Mouse (Mus musculus) limb, embryonic 14.5 days (tissue): ENCODE data around the gene Chrm2. TPM values are rescaled to one million over a fixed set of nuclear protein-coding genes. Genes with fewer than 3 reads are reported as not detected.

Experiments
- ATAC-seq: fragments of 200-750 bp; cut with Nextera tagmentation; 2 replicates; pipeline ENCODE4 v1.8.0; 2017; ENCODE audit warnings: low read depth, moderate number of reproducible peaks, moderate TSS enrichment; ENCODE audit not compliant: low FRiP score
- DNase-seq: peaks from one replicate; pipeline ENCODE4 v3.0.0-alpha.2; 2015; ENCODE audit warnings: low spot score
- H3K27ac ChIP-seq: fragments of 300-500 bp; sonication (generic); replicated peaks from 2 replicates; pipeline ENCODE4 v1.5.1; 2014; ENCODE audit warnings: low read depth, mild to moderate bottlenecking, low read length, moderate library complexity, mixed read lengths
- H3K27me3 ChIP-seq: fragments of 300-500 bp; sonication (generic); 2 replicates; pipeline ENCODE4 v1.6.1; 2014; ENCODE audit warnings: low read length, mixed read lengths; ENCODE audit not compliant: control insufficient read depth, insufficient read depth
- H3K36me3 ChIP-seq: fragments of 300-500 bp; sonication (generic); 2 replicates; pipeline ENCODE4 v1.6.1; 2014; ENCODE audit warnings: mild to moderate bottlenecking, low read length, moderate library complexity, mixed read lengths; ENCODE audit not compliant: control insufficient read depth, insufficient read depth
- H3K4me1 ChIP-seq: fragments of 300-500 bp; sonication (generic); 2 replicates; pipeline ENCODE4 v1.6.1; 2014; ENCODE audit warnings: antibody characterized with exemption, low read length, mixed read lengths; ENCODE audit not compliant: control insufficient read depth, insufficient read depth
- H3K4me2 ChIP-seq: fragments of 300-500 bp; sonication (generic); replicated peaks from 2 replicates; pipeline ENCODE4 v1.6.1; 2014; ENCODE audit warnings: low read depth, mild to moderate bottlenecking, low read length, moderate library complexity; ENCODE audit not compliant: severe bottlenecking
- H3K4me3 ChIP-seq: fragments of 300-500 bp; sonication (generic); replicated peaks from 2 replicates; pipeline ENCODE4 v1.5.1; 2014; ENCODE audit warnings: low read length
- H3K9ac ChIP-seq: fragments of 300-500 bp; sonication (generic); 2 replicates; pipeline ENCODE4 v1.6.1; 2014; ENCODE audit warnings: mild to moderate bottlenecking, low read depth, low read length, moderate library complexity; ENCODE audit not compliant: severe bottlenecking
- H3K9me3 ChIP-seq: fragments of 300-500 bp; sonication (generic); 2 replicates; pipeline ENCODE4 v1.6.1; 2016; ENCODE audit warnings: low read length; ENCODE audit not compliant: control insufficient read depth
- POLR2A ChIP-seq: fragments of 200-500 bp; IDR thresholded peaks from 2 replicates; pipeline ENCODE4 v1.8.0; 2012; ENCODE audit warnings: inconsistent platforms, mild to moderate bottlenecking, moderate library complexity, borderline replicate concordance; ENCODE audit not compliant: insufficient read depth, insufficient read length; ENCODE audit errors: extremely low read depth
- WGBS: fragments of 180-500 bp; shearing (Covaris S2); extraction: QIAGEN DNeasy Blood & Tissue Kit; methylation state at CpG from one replicate; pipeline ENCODE4 v1.1.7; 2014; 5-methylcytosine and 5-hydroxymethylcytosine counted together
- polyA plus RNA-seq, 2 experiments: library from polyadenylated mRNA; depleted of rRNA in 1 of 2; stranded (reverse) in 1 of 2; unstranded in 1 of 2; fragments of >200 nt; fragmentation: Nextera tagmentation in 1 of 2; extraction: Ambion mirVana in 1 of 2; gene quantifications; 2 replicates each; pipeline versions ENCODE4 v1.2.1 to v1.2.3; 2012 to 2014

Chrm2 gene
- polyA plus RNA-seq, 2 experiments: 0.87 to 2.0 TPM

DNA sequence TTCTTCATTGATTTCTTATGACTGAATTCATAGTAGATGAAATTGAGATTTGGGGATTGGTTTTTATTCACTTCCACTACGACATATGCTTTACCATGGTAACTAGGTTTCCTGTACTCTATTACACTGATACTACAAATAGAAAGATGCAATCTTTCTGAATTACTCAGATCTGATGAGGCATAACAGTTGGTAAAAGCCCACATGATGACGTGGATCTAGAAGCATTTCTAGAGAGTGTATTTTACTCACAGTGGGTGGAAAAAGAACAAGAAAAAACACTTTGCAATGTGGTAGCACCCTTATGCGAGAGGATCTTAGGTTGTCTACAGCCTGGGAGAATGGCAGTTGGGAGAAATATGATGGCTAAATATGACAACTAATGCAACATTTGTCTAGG is 76.1 kb downstream of the Chrm2 start:
- H3K4me1 ChIP-seq: no peaks in the 10 kb centered on the region
- ATAC-seq (no peak), DNase-seq (no peak)
- H3K4me2 ChIP-seq: no peak overlapping the region
- H3K27ac ChIP-seq: no peak overlapping the region
- H3K36me3 ChIP-seq: no peaks in the 10 kb centered on the region
- no peaks in the 10 kb centered on the region for H3K27me3 ChIP-seq
- 84% methylated on average over 3 of the region's 3 CpGs for WGBS
- no peak overlapping the region for H3K4me3 ChIP-seq
- no peaks in the 10 kb centered on the region for H3K9me3 ChIP-seq
- TF ChIP-seq POLR2A: no peak
- H3K9ac ChIP-seq: no peak overlapping the region

DNA sequence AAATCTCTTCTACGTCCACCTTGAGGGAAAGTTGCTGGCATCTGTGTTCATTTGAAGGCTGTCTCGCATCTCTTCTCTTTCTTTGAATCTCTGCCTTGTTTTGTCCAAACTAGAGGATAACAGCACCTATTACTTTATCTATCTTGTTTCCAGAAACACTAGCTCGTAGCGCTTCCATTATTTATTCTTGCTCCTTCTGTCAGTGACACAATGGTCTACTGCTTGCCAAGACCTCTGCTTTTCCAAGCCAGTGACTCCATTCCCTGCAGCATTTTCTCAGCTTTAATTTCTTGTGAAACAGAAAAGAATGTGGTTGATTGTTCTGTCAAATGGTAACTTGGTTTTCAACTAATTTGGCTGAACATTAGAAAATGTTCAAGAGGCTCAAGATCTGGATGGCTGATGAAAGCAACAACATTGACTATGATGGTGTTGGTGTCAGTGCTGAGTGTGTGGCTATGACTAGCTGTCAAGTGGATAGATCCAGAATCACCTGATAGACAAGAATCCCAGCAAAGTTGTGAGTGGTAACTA is 96.3 kb downstream of the Chrm2 start:
- no peak overlapping the region for H3K4me3 ChIP-seq
- no peak for ATAC-seq
- no peak overlapping the region for H3K9ac ChIP-seq
- H3K36me3 ChIP-seq: no peaks in the 10 kb centered on the region
- no peaks in the 10 kb centered on the region for H3K9me3 ChIP-seq
- 84% methylated on average over 4 of the region's 4 CpGs for WGBS
- TF ChIP-seq POLR2A: no peak
- H3K27me3 ChIP-seq: no peaks in the 10 kb centered on the region
- no peak overlapping the region for H3K4me2 ChIP-seq
- H3K27ac ChIP-seq: no peak overlapping the region
- no peak for DNase-seq
- H3K4me1 ChIP-seq: no peaks in the 10 kb centered on the region

DNA sequence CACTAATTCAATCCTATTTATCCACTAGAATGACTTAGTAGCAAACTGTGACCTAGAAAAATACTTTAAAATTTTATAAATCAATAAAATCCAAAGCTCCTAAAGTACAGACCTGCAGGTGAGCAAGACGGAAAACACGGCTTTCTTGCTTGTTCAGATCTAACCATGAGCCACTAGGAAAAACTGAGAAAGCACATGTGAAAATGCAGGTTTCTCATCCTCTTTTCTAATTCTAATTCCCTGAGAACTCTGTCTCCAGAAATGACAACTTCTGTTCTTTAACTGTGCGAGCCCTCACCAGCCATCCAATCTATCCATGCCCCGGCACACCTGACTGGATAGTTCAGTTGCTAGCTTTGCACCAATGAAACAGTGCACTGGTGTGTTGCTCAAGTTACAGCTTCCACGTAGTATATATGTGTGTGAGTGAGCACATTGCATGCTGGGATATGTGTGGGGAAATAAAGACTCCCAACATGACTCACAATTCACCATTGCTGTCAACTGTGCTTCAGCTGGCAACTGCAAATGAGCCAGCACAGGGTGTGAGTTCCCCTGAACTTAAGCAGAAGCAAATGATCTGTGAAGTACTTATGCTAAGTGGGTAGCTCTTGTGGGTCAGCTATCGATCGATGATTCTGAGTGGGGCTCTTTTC is 119.3 kb downstream of the Chrm2 start:
- no peaks in the 10 kb centered on the region for H3K36me3 ChIP-seq
- WGBS: 58% methylated on average over 7 of the region's 7 CpGs
- H3K4me2 ChIP-seq: no peak overlapping the region
- H3K9me3 ChIP-seq: no peaks in the 10 kb centered on the region
- no peak overlapping the region for H3K4me3 ChIP-seq
- H3K27me3 ChIP-seq: no peaks in the 10 kb centered on the region
- H3K4me1 ChIP-seq: 0 out of 2 replicates have a peak, but pooled peaks cover 2% of the 10 kb centered on the region
- ATAC-seq (no peak), DNase-seq (no peak)
- TF ChIP-seq POLR2A: no peak
- H3K9ac ChIP-seq: no peak overlapping the region
- H3K27ac ChIP-seq: no peak overlapping the region

DNA sequence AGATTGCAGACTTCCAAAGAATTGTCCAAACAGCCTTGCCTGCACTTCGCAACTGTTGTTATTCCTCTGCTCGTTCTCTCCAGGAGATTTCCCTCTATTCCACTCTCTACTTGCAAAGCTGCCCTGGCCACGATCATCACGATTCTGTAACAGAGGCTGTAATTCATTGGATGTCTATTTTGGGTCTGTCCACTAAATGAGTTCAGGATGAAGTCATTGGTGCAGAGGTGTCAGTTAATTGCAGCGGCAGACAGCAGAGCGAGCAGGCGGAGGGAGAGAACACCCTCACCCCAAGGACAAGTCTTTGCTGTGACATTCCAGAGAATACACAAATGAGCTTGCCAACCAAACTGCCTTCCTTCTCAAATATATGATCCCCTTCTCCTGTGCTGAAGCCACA is 120.1 kb downstream of the Chrm2 start:
- TF ChIP-seq POLR2A: no peak
- WGBS: 17% methylated on average over 7 of the region's 7 CpGs
- no peak overlapping the region for H3K4me2 ChIP-seq
- no peaks in the 10 kb centered on the region for H3K27me3 ChIP-seq
- H3K27ac ChIP-seq: no peak overlapping the region
- no peak overlapping the region for H3K4me3 ChIP-seq
- no peak for ATAC-seq
- 0 out of 2 replicates have a peak, but pooled peaks cover 2% of the 10 kb centered on the region for H3K4me1 ChIP-seq
- no peak overlapping the region for H3K9ac ChIP-seq
- DNase-seq: no peak
- H3K36me3 ChIP-seq: no peaks in the 10 kb centered on the region
- no peaks in the 10 kb centered on the region for H3K9me3 ChIP-seq

DNA sequence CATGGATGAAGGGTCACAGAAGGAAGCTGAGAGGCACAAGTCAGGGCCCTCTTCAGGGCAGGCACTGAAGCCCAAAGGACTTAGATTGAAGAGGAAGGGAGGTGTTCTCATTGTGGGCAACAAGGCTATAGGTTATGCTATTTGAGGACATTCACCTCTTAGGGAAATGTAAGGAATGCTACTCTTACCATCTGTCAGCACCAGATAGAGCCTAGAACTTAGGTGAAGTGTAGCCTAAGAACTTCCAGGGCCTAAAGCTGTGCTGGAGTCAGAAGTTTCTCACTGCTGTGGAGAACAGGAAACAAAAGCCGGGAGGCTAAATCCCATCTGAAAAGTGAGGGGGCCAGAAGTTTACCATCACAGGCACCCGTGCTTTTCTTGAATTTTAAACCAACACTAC is 120.6 kb downstream of the Chrm2 start:
- H3K27me3 ChIP-seq: no peaks in the 10 kb centered on the region
- H3K4me2 ChIP-seq: no peak overlapping the region
- no peak for TF ChIP-seq POLR2A
- 52% methylated on average over 2 of the region's 2 CpGs for WGBS
- no peaks in the 10 kb centered on the region for H3K9me3 ChIP-seq
- H3K4me3 ChIP-seq: no peak overlapping the region
- no peak overlapping the region for H3K27ac ChIP-seq
- no peaks in the 10 kb centered on the region for H3K36me3 ChIP-seq
- no peak for DNase-seq
- H3K4me1 ChIP-seq: 0 out of 2 replicates have a peak, but pooled peaks cover 2% of the 10 kb centered on the region
- H3K9ac ChIP-seq: no peak overlapping the region
- ATAC-seq: no peak

DNA sequence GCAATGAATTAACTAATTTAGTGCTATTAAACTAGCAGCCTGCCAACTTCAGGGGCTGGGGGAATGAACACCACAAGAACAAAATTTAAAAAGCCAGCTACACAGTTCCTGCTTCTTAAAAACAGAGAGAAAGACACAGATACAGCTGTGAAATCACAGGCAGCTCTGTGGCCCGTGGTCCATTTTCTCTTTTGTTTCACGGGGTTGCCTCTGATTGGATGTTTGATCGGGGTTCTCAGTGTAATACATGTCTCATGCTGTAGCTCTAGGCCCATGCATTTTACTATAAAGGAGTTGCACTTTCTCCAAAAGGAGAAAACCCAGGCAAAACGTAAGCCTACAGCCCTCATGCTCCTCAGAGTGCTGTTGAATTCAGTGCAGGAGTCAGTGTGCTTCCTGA is 128.6 kb downstream of the Chrm2 start:
- no peaks in the 10 kb centered on the region for H3K27me3 ChIP-seq
- no peak overlapping the region for H3K27ac ChIP-seq
- no peaks in the 10 kb centered on the region for H3K4me1 ChIP-seq
- no peak overlapping the region for H3K4me2 ChIP-seq
- no peaks in the 10 kb centered on the region for H3K36me3 ChIP-seq
- no peak overlapping the region for H3K9ac ChIP-seq
- no peak for TF ChIP-seq POLR2A
- ATAC-seq (no peak), DNase-seq (no peak)
- no peaks in the 10 kb centered on the region for H3K9me3 ChIP-seq
- H3K4me3 ChIP-seq: no peak overlapping the region
- 78% methylated on average over 4 of the region's 4 CpGs for WGBS
